Mouse (Mus musculus): ENCODE measurements at regions not wholly inside any gene's neighbourhood (a gene's known extent, or its start where the extent isn't known, plus 50 kb on each side); places are given as distances from the start of the nearest gene placed in this dataset.
A peak's percentile ranks its signal among the peaks of the same experiment; 100 is the strongest.

GRCm38 (mm10) chr19:56177231-56177745 lies 109.6 kb upstream of the Habp2 start:
- DNase-seq (ENCODE audit: low spot score in 2 of 2) = no peak

GRCm38 (mm10) chr19:56185756-56186155 lies 101.2 kb upstream of the Habp2 start:
- no peak for DNase-seq (ENCODE audit: low spot score in 2 of 2)

- DNase-seq (ENCODE audit: low spot score in 2 of 2) = no peak
Observed at GRCm38 (mm10) chr19:56189185-56189584, 97.8 kb upstream of the Habp2 start.

GRCm38 (mm10) chr19:56190222-56190621 lies 96.7 kb upstream of the Habp2 start:
- no peak for DNase-seq (ENCODE audit: low spot score in 2 of 2)

GRCm38 (mm10) chr19:56198474-56199236 lies 88.3 kb upstream of the Habp2 start:
- no peak for DNase-seq (ENCODE audit: low spot score in 2 of 2)

GRCm38 (mm10) chr19:56199401-56200150 lies 87.4 kb upstream of the Habp2 start:
- no peak for DNase-seq (ENCODE audit: low spot score in 2 of 2)

- peak in 1 of 2 experiments; percentile 12 for DNase-seq (ENCODE audit: low spot score in 2 of 2)
Observed at GRCm38 (mm10) chr19:56201007-56201682, 85.8 kb upstream of the Habp2 start.

GRCm38 (mm10) chr19:56201738-56202480 lies 85.0 kb upstream of the Habp2 start:
- peak in 1 of 2 experiments; percentile 26 for DNase-seq (ENCODE audit: low spot score in 2 of 2)

- DNase-seq (ENCODE audit: low spot score in 2 of 2) = no peak
Observed at GRCm38 (mm10) chr19:56202481-56203130, 84.3 kb upstream of the Habp2 start.

GRCm38 (mm10) chr19:56218536-56218935 lies 68.4 kb upstream of the Habp2 start:
- DNase-seq (ENCODE audit: low spot score in 2 of 2) = no peak

GRCm38 (mm10) chr19:56220724-56221407 lies 66.1 kb upstream of the Habp2 start:
- DNase-seq (ENCODE audit: low spot score in 2 of 2) = no peak

- no peak for DNase-seq (ENCODE audit: low spot score in 2 of 2)
Observed at GRCm38 (mm10) chr19:56222496-56222895, 64.4 kb upstream of the Habp2 start.

- no peak for DNase-seq (ENCODE audit: low spot score in 2 of 2)
Observed at GRCm38 (mm10) chr19:56225039-56225438, 61.9 kb upstream of the Habp2 start.

- DNase-seq (ENCODE audit: low spot score in 2 of 2) = no peak
Observed at GRCm38 (mm10) chr19:56225518-56225917, 61.4 kb upstream of the Habp2 start.

- no peak for DNase-seq (ENCODE audit: low spot score in 2 of 2)
Observed at GRCm38 (mm10) chr19:56228586-56228985, 58.4 kb upstream of the Habp2 start.

GRCm38 (mm10) chr19:56231430-56231829 lies 55.5 kb upstream of the Habp2 start:
- DNase-seq (ENCODE audit: low spot score in 2 of 2) = no peak

- no peak for DNase-seq (ENCODE audit: low spot score in 2 of 2)
Observed at GRCm38 (mm10) chr19:56231849-56232248, 55.1 kb upstream of the Habp2 start.

- DNase-seq (ENCODE audit: low spot score in 2 of 2) = no peak
Observed at GRCm38 (mm10) chr19:56232269-56232668, 54.7 kb upstream of the Habp2 start.

- no peak for DNase-seq (ENCODE audit: low spot score in 2 of 2)
Observed at GRCm38 (mm10) chr19:56232950-56233349, 54.0 kb upstream of the Habp2 start.

GRCm38 (mm10) chr19:56235040-56235439 lies 51.9 kb upstream of the Habp2 start:
- DNase-seq (ENCODE audit: low spot score in 2 of 2) = no peak

Measured in spleen, postnatal 14 days (tissue).